Mouse (Mus musculus) embryonic fibroblast, embryonic 13.5 days (primary cell): ENCODE measurements around the gene Extl2. TPM values are rescaled to one million over a fixed set of nuclear protein-coding genes. Genes with fewer than 3 reads are reported as not detected.

Experiments
- H3K27ac ChIP-seq: 2 replicates; pipeline ENCODE4 v1.5.1; 2012; ENCODE audit warnings: low read length, control low read depth, inconsistent platforms; ENCODE audit not compliant: insufficient read depth
- H3K4me1 ChIP-seq: 2 replicates; pipeline ENCODE4 v1.6.1; 2011; ENCODE audit warnings: low read length; ENCODE audit not compliant: control insufficient read depth, insufficient read depth
- H3K4me3 ChIP-seq: 2 replicates; pipeline ENCODE4 v1.5.1; 2011; ENCODE audit warnings: mild to moderate bottlenecking, control low read depth, low read length; ENCODE audit not compliant: insufficient read depth
- CTCF ChIP-seq: IDR thresholded peaks from 2 replicates; pipeline ENCODE4 v1.5.1; 2011; ENCODE audit warnings: mild to moderate bottlenecking, control low read depth, low read length, moderate library complexity, borderline replicate concordance; ENCODE audit not compliant: insufficient read depth
- POLR2A ChIP-seq: IDR thresholded peaks from 2 replicates; pipeline ENCODE4 v1.6.1; 2011; ENCODE audit warnings: low read depth, mild to moderate bottlenecking, control low read depth, low read length, moderate library complexity
- polyA plus RNA-seq: library from polyadenylated mRNA; stranded (reverse); fragments of >200 nt; gene quantifications from 2 replicates; pipeline ENCODE4 v1.2.4, GENCODE M21; 2011; ENCODE audit warnings: low read depth; ENCODE audit not compliant: missing spikeins, insufficient read length

The Extl2 gene
- polyA plus RNA-seq = 24.7 and 33.9 TPM in 2 replicates

DNA sequence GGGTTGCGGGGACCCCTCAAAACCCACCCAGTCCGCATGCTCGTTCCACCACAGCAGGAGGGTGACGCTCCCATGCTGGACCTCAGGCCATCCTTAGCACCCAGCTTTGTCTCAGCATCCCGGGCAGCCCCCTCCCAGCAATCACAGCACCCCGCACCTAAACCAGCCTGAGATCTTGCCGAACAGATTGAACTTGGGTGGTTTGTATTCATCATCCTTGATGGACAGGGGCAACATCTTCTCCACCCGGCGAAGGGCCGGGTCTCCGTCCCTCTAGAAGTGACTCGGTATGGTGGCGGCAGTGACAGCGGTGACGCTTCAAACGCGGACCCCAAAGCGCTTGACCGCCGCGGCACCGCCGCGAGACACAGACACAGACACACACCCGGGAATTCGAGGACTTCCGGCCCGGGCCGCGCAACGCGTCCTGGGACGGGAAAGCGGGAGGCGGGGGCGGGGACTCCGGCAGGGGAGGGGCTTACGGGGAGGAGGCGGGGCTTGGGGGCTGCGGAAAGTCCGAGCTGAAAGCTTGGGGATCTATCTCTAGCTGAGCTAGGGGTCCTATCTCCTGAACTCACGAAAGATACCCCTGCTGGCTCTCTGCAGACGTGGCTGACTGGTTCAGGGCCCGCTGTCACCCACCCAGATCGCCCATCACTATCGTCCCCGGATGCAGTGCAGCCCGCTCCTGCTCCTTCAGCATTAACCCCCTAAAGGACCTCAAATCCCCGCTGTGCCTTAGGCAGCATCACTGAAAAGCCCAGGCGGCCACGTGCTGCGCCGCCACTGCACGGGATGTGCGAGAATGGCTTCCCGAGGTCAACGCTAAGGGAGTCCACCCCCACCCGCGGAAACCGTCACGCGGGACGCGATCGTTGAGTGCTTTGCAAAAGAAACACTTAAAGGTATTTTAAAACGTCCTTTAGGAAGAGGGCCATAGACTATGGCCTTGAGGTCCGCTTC is at the start of gene Extl2, which contains the start of gene Slc30a7:
Gene Extl2, plus strand, starts transcription at position 485 of the 963 bp plus-strand sequence.
Gene Slc30a7, minus strand, starts transcription at position 429 of the 963 bp plus-strand sequence.
- peak within 1 kb of the TSS; percentile 81 for H3K27ac ChIP-seq
- TF ChIP-seq CTCF (no peak), POLR2A (peak; percentile 84)
- H3K4me3 ChIP-seq = peak within 1 kb of the TSS; percentile 96
- H3K4me1 ChIP-seq = no peaks in the 10 kb centered on the region; the same call in none of the 2 replicates

DNA sequence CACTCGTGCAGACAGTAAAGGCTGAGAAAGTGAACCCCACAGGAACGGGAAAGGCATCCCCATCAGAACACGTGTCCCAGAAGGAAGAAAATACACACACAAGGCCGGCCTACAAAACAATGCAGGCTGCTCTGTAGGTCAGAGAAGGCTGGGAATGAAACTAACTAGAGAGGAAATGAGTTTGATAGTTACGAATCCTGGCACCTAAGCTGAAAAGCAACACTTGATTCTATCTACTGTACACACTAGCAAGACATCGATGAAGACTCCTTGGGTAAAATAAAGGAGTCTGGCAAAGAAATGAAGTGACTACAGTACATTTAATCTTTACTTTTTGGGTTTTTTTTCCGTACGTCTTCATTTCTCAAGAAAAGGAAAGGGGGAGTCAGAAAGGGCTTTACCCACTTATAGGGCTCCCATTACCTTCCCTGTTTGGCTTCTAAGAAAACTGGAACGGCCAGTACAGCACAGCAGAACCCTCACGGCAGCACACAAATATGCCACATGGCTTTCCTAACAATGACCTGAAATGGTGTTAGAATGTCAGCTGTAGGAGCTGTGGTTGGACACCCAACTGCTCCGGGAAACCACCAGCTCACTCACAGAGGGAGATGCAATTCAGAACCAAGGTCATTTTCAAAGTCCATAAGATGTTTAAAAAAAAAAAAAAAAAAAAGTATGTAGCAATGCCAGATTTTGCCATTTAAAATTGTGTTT is 45.8 kb upstream of the Extl2 start:
- Histone ChIP-seq H3K4me1 (0 out of 2 replicates have a peak, but pooled peaks cover 3% of the 10 kb centered on the region), H3K27ac (peak overlapping the region; percentile 91)
- no peak for TF ChIP-seq CTCF
- TF ChIP-seq POLR2A = no peak

GRCm38 (mm10) chr3:115962028-115962415 is 45.2 kb upstream of the Extl2 start:
- Histone ChIP-seq H3K27ac (no peak overlapping the region; the same call in 1 of the 2 replicates), H3K4me3 (no peak overlapping the region), H3K4me1 (0 out of 2 replicates have a peak, but pooled peaks cover 3% of the 10 kb centered on the region)
- TF ChIP-seq CTCF = no peak
- no peak for TF ChIP-seq POLR2A

More for the DNA sequence above, 45.8 kb upstream of the Extl2 start:
- H3K4me3 ChIP-seq = no peak overlapping the region

DNA sequence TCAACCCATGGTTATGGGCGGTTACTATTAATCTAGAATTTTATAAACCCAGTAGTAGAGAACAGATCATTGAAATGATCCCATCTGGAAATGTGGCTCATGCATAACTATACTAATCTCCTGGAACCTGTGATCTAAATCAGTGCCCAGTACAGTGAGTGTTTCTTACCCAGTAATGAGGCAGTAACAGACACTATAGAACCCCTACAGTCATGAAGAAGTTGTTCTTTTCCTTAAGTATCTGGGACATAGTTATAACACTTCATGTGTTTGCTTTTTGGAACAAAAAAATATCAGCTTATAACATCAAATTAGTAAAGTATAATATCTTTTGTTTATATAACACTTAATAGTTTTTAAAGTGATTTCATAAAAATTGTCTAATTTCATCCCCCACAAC is 43.7 kb upstream of the Extl2 start:
- Histone ChIP-seq H3K4me3 (no peak overlapping the region), H3K27ac (no peak overlapping the region), H3K4me1 (0 out of 2 replicates have a peak, but pooled peaks cover 3% of the 10 kb centered on the region)
- no peak for TF ChIP-seq CTCF
- TF ChIP-seq POLR2A = no peak

GRCm38 (mm10) chr3:115964071-115964470 is 43.2 kb upstream of the Extl2 start:
- no peak for TF ChIP-seq CTCF
- Histone ChIP-seq H3K4me3 (no peak overlapping the region), H3K27ac (no peak overlapping the region), H3K4me1 (0 out of 2 replicates have a peak, but pooled peaks cover 4% of the 10 kb centered on the region)

DNA sequence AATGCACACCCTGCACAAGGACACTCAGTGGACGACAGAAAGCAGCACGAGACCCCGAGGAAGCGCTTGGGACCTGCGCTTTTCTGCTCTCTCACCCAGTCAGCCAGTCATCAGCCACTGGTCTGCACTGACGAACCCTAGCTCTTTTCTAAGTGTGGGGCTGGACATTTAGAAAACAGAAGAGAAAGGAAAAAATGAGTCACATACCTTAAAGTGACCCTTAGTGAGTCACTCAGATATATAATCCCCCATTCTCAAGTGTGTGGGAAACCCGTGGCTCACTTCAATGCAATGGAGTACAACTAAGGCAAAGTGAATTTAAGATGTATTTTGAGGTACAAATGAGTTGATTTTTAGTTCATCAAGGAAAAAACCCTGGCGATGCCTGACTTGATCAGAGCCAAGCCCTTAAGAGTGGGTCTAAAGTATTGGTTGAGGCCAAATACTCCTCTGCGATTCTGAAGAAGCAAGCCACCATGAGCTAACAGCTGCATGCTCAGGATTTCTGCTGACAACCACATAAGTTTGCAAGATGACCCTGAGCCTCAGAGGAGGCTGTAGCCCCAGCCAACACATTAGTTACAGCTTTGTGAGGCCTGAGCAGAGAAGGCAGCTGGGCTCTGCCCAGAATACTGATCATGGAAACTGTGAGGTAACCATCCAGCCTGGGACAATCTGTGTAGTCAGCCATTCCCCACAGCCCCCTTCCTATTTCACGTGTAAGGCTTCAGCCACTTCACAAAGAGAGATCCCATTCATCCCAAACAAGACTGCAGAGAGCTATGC is 38.3 kb upstream of the Extl2 start:
- TF ChIP-seq CTCF (no peak), POLR2A (no peak)
- Histone ChIP-seq H3K27ac (peak overlapping the region; percentile 85), H3K4me1 (0 out of 2 replicates have a peak, but pooled peaks cover 2% of the 10 kb centered on the region), H3K4me3 (no peak overlapping the region)

- TF ChIP-seq CTCF (no peak), POLR2A (no peak)
- 0 out of 2 replicates have a peak, but pooled peaks cover 2% of the 10 kb centered on the region for H3K4me1 ChIP-seq
- H3K27ac ChIP-seq = no peak overlapping the region
- H3K4me3 ChIP-seq = no peak overlapping the region
Measured at GRCm38 (mm10) chr3:115971045-115971785, 36.0 kb upstream of the Extl2 start.

- no peak overlapping the region for H3K27ac ChIP-seq
- no peak for TF ChIP-seq POLR2A
- TF ChIP-seq CTCF = no peak
- 0 out of 2 replicates have a peak, but pooled peaks cover 2% of the 10 kb centered on the region for H3K4me1 ChIP-seq
- H3K4me3 ChIP-seq = no peak overlapping the region
Measured at GRCm38 (mm10) chr3:115971891-115972646, 35.2 kb upstream of the Extl2 start.
